Mouse (Mus musculus) heart, embryonic 11.5 days (tissue): ENCODE data around the gene Cadps2. TPM values are rescaled to one million over a fixed set of nuclear protein-coding genes. Genes with fewer than 3 reads are reported as not detected.

Experiments
- ATAC-seq: fragments of 200-750 bp; cut with Nextera tagmentation; replicated peaks from 2 replicates; pipeline ENCODE4 v1.8.0; 2017; ENCODE audit warnings: moderate library complexity; ENCODE audit not compliant: insufficient number of reproducible peaks, low FRiP score, low TSS enrichment
- H3K27ac ChIP-seq: fragments of 300-500 bp; sonication (generic); 2 replicates; pipeline ENCODE4 v1.5.1; 2014; ENCODE audit warnings: mild to moderate bottlenecking, low read depth, low read length
- H3K27me3 ChIP-seq: fragments of 300-500 bp; sonication (generic); 2 replicates; pipeline ENCODE4 v1.6.1; 2014; ENCODE audit warnings: mild to moderate bottlenecking, low read length, mixed read lengths; ENCODE audit not compliant: control insufficient read depth, insufficient read depth
- H3K36me3 ChIP-seq: fragments of 300-500 bp; sonication (generic); 2 replicates; pipeline ENCODE4 v1.6.1; 2014; ENCODE audit warnings: mild to moderate bottlenecking, low read length, moderate library complexity, mixed read lengths; ENCODE audit not compliant: control insufficient read depth, insufficient read depth
- H3K4me1 ChIP-seq: fragments of 300-500 bp; sonication (generic); 2 replicates; pipeline ENCODE4 v1.6.1; 2014; ENCODE audit warnings: low read length; ENCODE audit not compliant: control insufficient read depth, insufficient read depth
- H3K4me2 ChIP-seq: fragments of 300-500 bp; sonication (generic); 2 replicates; pipeline ENCODE4 v1.6.1; 2014; ENCODE audit warnings: mild to moderate bottlenecking, moderate library complexity
- H3K4me3 ChIP-seq: fragments of 300-500 bp; sonication (generic); 2 replicates; pipeline ENCODE4 v1.5.1; 2014; ENCODE audit warnings: low read depth, low read length
- H3K9ac ChIP-seq: fragments of 300-500 bp; sonication (generic); 2 replicates; pipeline ENCODE4 v1.6.1; 2014; ENCODE audit warnings: mild to moderate bottlenecking, low read depth, low read length, moderate library complexity
- H3K9me3 ChIP-seq: fragments of 300-500 bp; sonication (generic); replicated peaks from 2 replicates; pipeline ENCODE4 v1.6.1; 2016; ENCODE audit warnings: low read length; ENCODE audit not compliant: control insufficient read depth
- WGBS: fragments of 180-500 bp; shearing (Covaris S2); extraction: QIAGEN DNeasy Blood & Tissue Kit; methylation state at CpG from one replicate; pipeline ENCODE4 v1.1.7; 2014; ENCODE audit not compliant: insufficient replicate concordance; 5-methylcytosine and 5-hydroxymethylcytosine counted together
- polyA plus RNA-seq: library from polyadenylated mRNA; unstranded; fragments of >200 nt; fragmentation: Nextera tagmentation; extraction: Ambion mirVana; gene quantifications from 2 replicates; pipeline ENCODE4 v1.2.1, GENCODE M21; 2014

Gene Cadps2
- polyA plus RNA-seq, 1 experiment from 2014 or later, result 1.2 TPM

DNA sequence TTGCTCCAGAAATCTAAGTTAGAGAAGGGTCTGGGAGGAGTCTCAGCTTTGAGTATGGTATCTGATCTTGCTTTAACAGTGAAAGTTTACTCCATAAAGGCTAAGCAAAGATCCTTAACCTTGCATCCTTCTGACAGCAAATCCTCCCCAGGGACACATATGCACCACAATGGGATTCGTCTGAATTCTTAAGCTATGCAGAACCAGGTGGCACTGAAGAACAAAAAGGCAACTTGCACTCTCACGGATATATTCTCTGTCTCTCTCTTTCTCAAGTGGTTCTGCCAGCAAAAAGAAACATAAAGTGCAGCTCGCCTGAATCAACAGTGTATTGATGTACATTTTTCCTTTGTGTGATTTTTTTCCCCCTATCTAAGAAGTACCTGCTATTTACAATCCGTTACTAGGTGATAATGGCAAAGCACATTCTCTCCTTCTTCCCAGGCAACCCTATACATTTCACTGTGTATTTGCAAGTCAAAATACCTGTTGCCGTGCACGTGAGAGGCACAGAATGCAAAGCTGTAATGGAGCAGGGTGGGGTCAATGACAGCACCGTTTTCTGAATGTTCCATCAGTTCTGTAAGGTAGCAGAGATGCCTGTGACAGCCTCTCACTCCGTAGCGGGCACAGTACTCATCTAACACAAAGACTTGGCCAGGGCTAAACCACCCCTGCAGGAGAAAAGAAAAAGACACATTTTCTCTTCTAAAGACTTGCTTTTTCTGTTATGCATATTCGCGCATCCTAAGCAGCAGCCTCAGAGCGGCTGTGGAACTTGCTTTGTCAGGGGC is 428.8 kb downstream of the Cadps2 start:
- Histone ChIP-seq H3K27me3 (no peaks in the 10 kb centered on the region), H3K9ac (no peak overlapping the region), H3K4me2 (peak overlapping the region; percentile 24; the same call in 1 of the 2 replicates), H3K4me3 (no peak overlapping the region), H3K4me1 (no peaks in the 10 kb centered on the region), H3K27ac (no peak overlapping the region), H3K9me3 (no peaks in the 10 kb centered on the region), H3K36me3 (no peaks in the 10 kb centered on the region)
- no peak for ATAC-seq
- WGBS, result 13% methylated on average over 12 of the region's 12 CpGs

GRCm38 (mm10) chr6:23394131-23394530 is 445.1 kb downstream of the Cadps2 start:
- H3K4me3 ChIP-seq, result no peak overlapping the region
- 78% methylated on average over 2 of the region's 2 CpGs for WGBS
- no peak overlapping the region for H3K27ac ChIP-seq
- no peaks in the 10 kb centered on the region for H3K4me1 ChIP-seq
- H3K27me3 ChIP-seq, result no peaks in the 10 kb centered on the region
- no peak for ATAC-seq
- H3K36me3 ChIP-seq, result no peaks in the 10 kb centered on the region
- H3K9ac ChIP-seq, result no peak overlapping the region
- H3K4me2 ChIP-seq, result no peak overlapping the region
- no peaks in the 10 kb centered on the region for H3K9me3 ChIP-seq

DNA sequence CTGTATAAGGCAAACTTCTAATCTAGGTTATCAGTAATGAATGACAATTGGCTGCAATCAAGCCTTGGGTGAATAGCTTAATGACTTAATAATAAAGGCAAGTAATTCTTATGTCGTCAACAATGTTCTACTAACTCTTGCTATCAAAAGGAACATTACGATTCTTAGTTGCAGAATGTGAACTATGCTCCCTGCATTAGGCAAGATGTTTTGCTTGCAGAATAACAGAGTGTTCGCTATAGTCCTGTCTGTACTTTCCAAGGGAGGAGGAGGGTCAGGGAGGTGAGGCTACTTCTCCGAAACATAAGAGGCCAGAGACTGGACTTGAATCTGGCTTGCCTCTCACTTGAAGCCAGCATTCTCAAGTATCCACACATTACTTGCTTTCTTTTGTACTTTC is 446.5 kb downstream of the Cadps2 start:
- H3K4me2 ChIP-seq, result no peak overlapping the region
- 88% methylated on average over 4 of the region's 4 CpGs for WGBS

GRCm38 (mm10) chr6:23386711-23387110 is 452.5 kb downstream of the Cadps2 start:
- no peak overlapping the region for H3K4me3 ChIP-seq
- no peak overlapping the region for H3K9ac ChIP-seq
- H3K27ac ChIP-seq, result no peak overlapping the region
- WGBS, result 46% methylated on average over 5 of the region's 5 CpGs
- no peaks in the 10 kb centered on the region for H3K36me3 ChIP-seq
- H3K9me3 ChIP-seq, result no peaks in the 10 kb centered on the region
- no peaks in the 10 kb centered on the region for H3K4me1 ChIP-seq
- no peak for ATAC-seq
- H3K4me2 ChIP-seq, result no peak overlapping the region
- no peaks in the 10 kb centered on the region for H3K27me3 ChIP-seq

More for the DNA sequence above, 446.5 kb downstream of the Cadps2 start:
- ATAC-seq, result no peak
- Histone ChIP-seq H3K36me3 (no peaks in the 10 kb centered on the region), H3K9me3 (no peaks in the 10 kb centered on the region), H3K27me3 (no peaks in the 10 kb centered on the region), H3K4me1 (no peaks in the 10 kb centered on the region), H3K9ac (no peak overlapping the region), H3K4me3 (no peak overlapping the region), H3K27ac (no peak overlapping the region)

- Histone ChIP-seq H3K27me3 (no peaks in the 10 kb centered on the region), H3K36me3 (no peaks in the 10 kb centered on the region), H3K27ac (no peak overlapping the region), H3K9ac (no peak overlapping the region), H3K9me3 (no peaks in the 10 kb centered on the region), H3K4me1 (no peaks in the 10 kb centered on the region), H3K4me2 (no peak overlapping the region), H3K4me3 (no peak overlapping the region)
- 31% methylated on average over 1 of the region's 1 CpGs for WGBS
- no peak for ATAC-seq
These were observed 456.2 kb downstream of the Cadps2 start for GRCm38 (mm10) chr6:23383004-23383347.

DNA sequence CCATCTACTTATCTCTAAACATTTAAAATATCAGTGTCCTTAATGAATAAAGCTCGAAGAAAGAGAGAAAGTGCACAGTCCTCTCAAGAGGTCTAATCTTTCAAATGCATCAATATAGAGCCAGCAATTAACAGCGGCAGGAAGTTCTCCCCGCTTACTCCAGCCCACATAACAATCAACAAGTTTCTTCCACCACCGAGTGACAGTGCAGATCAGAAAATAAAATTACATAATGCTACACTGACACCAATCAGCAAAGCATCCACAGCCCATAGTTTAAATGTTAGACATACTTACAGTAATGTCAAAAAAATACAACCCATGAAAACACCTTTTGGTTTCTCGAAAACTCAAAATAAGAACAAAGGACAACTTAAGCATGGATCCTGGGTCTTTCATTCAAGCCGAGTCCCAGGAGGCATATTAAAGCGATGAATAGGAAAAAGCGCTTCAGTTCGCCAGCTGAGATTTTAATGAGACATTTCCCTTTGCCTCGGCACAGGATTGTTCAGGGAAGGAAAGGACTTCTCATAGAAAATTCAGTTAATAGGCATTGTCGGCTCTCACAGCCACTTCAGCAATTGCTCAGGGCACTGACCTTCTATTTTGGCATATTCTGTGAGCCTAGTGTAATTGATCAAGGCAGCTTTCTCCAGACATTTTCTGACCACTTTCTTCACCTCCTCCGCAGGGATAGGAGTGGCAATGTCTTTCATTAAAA is 456.8 kb downstream of the Cadps2 start:
- H3K9ac ChIP-seq, result no peak overlapping the region
- WGBS, result 47% methylated on average over 12 of the region's 12 CpGs
- H3K4me2 ChIP-seq, result no peak overlapping the region
- no peaks in the 10 kb centered on the region for H3K27me3 ChIP-seq
- ATAC-seq, result no peak
- H3K4me1 ChIP-seq, result no peaks in the 10 kb centered on the region
- no peaks in the 10 kb centered on the region for H3K36me3 ChIP-seq
- no peaks in the 10 kb centered on the region for H3K9me3 ChIP-seq
- H3K4me3 ChIP-seq, result no peak overlapping the region
- H3K27ac ChIP-seq, result no peak overlapping the region

DNA sequence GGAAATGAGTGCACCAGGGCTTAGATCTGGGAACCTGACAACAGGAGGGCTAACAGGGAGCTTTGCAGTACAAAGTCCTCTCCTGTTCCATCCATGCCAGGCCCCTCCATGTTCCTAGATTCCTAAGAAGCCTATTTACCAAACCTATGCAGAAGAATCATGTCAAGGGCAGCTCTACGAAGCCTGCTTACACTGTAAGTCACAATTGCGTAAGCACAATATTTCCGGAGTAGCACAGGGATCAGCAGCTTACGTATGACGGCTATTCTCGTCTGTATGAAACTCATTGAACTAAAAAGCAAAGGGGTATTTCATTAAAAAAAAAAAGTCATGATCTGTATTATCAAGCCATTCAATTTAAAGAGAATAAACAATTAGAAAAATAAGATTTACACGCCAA is 462.9 kb downstream of the Cadps2 start:
- ATAC-seq, result no peak
- WGBS, result 90% methylated on average over 7 of the region's 7 CpGs

DNA sequence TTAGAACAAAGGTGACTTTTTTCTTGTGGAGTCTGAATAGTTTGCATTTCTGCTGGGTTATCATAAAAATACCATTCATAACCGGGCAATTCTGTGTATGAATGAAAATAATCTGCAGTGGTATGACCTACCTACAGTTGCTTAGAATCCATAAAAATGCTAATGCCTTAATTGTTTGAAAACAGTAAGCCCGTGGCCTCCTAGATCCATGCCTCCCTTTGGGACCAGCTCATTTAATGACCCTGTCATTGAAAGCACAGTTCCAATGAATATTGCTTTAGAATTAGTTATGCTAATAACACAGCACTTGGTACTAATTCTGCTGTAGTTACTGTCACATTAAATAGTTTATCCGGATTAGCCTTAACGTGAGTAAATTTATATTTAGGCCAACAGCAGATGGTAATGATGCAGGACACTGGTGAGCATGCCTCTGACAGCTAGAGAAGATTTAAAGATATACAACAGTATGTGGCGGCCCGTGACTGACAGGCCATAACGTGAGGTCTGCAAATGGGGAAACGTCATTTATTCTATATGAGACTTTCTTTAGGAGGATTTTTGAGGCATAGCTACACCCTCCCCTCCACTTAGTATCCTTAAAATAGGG is 477.3 kb downstream of the Cadps2 start:
- WGBS, result 77% methylated on average over 8 of the region's 8 CpGs
- H3K9me3 ChIP-seq, result no peaks in the 10 kb centered on the region
- H3K27ac ChIP-seq, result no peak overlapping the region
- no peak overlapping the region for H3K4me2 ChIP-seq
- H3K27me3 ChIP-seq, result no peaks in the 10 kb centered on the region
- H3K36me3 ChIP-seq, result no peaks in the 10 kb centered on the region
- no peak overlapping the region for H3K4me3 ChIP-seq
- ATAC-seq, result no peak
- H3K4me1 ChIP-seq, result no peaks in the 10 kb centered on the region
- no peak overlapping the region for H3K9ac ChIP-seq

More for the DNA sequence above, 462.9 kb downstream of the Cadps2 start:
- Histone ChIP-seq H3K4me2 (no peak overlapping the region), H3K27ac (no peak overlapping the region), H3K4me3 (no peak overlapping the region), H3K4me1 (no peaks in the 10 kb centered on the region), H3K36me3 (no peaks in the 10 kb centered on the region), H3K9me3 (no peaks in the 10 kb centered on the region), H3K27me3 (no peaks in the 10 kb centered on the region), H3K9ac (no peak overlapping the region)
